Mouse (Mus musculus) midbrain, embryonic 14.5 days (tissue): ENCODE measurements at regions not wholly inside any gene's neighbourhood (a gene's known extent, or its start where the extent isn't known, plus 50 kb on each side); places are given as distances from the start of the nearest gene placed in this dataset.

Experiments
- ATAC-seq: fragments of 200-750 bp; cut with Nextera tagmentation; 2 replicates; pipeline ENCODE4 v1.8.0; 2017; ENCODE audit warnings: moderate number of reproducible peaks, moderate library complexity; ENCODE audit not compliant: low FRiP score, low TSS enrichment
- DNase-seq: peaks from one replicate; pipeline ENCODE4 v3.0.0-alpha.2; 2015
- H3K27ac ChIP-seq: fragments of 300-500 bp; sonication (generic); replicated peaks from 2 replicates; pipeline ENCODE4 v1.5.1; 2014; ENCODE audit warnings: mild to moderate bottlenecking, low read depth, low read length, moderate library complexity
- H3K27me3 ChIP-seq: fragments of 300-500 bp; sonication (generic); 2 replicates; pipeline ENCODE4 v1.6.1; 2014; ENCODE audit warnings: low read length, control low read depth, mixed read lengths; ENCODE audit not compliant: control insufficient read depth, insufficient read depth
- H3K36me3 ChIP-seq: fragments of 300-500 bp; sonication (generic); 2 replicates; pipeline ENCODE4 v1.6.1; 2014; ENCODE audit warnings: low read length, control low read depth; ENCODE audit not compliant: control insufficient read depth, insufficient read depth
- H3K4me1 ChIP-seq: fragments of 300-500 bp; sonication (generic); 2 replicates; pipeline ENCODE4 v1.6.1; 2014; ENCODE audit warnings: mild to moderate bottlenecking, antibody characterized with exemption, low read length, control low read depth; ENCODE audit not compliant: control insufficient read depth, insufficient read depth
- H3K4me2 ChIP-seq: fragments of 300-500 bp; sonication (generic); 2 replicates; pipeline ENCODE4 v1.6.1; 2014; ENCODE audit warnings: mild to moderate bottlenecking, low read length, moderate library complexity
- H3K4me3 ChIP-seq: fragments of 300-500 bp; sonication (generic); replicated peaks from 2 replicates; pipeline ENCODE4 v1.5.1; 2014; ENCODE audit warnings: low read depth, low read length
- H3K9ac ChIP-seq: fragments of 300-500 bp; sonication (generic); replicated peaks from 2 replicates; pipeline ENCODE4 v1.6.1; 2014; ENCODE audit warnings: mild to moderate bottlenecking, low read length, moderate library complexity
- H3K9me3 ChIP-seq: fragments of 300-500 bp; sonication (generic); 2 replicates; pipeline ENCODE4 v1.6.1; 2016; ENCODE audit warnings: low read length, control low read depth, mixed read lengths; ENCODE audit not compliant: control insufficient read depth
- WGBS: fragments of 180-500 bp; shearing (Covaris S2); extraction: QIAGEN DNeasy Blood & Tissue Kit; methylation state at CpG from one replicate; pipeline ENCODE4 v1.1.7; 2014; 5-methylcytosine and 5-hydroxymethylcytosine counted together

GRCm38 (mm10) chr8:28594606-28595005 is 1147.1 kb downstream of the Poteg start:
- H3K36me3 ChIP-seq = no peaks in the 10 kb centered on the region
- H3K4me3 ChIP-seq = no peak overlapping the region
- no peak overlapping the region for H3K9ac ChIP-seq
- no peaks in the 10 kb centered on the region for H3K27me3 ChIP-seq
- H3K9me3 ChIP-seq = no peaks in the 10 kb centered on the region
- ATAC-seq = no peak
- no peak overlapping the region for H3K27ac ChIP-seq
- WGBS = 51% methylated on average over 7 of the region's 8 CpGs
- no peak for DNase-seq
- no peaks in the 10 kb centered on the region for H3K4me1 ChIP-seq
- no peak overlapping the region for H3K4me2 ChIP-seq

- ATAC-seq (no peak), DNase-seq (no peak)
- no peaks in the 10 kb centered on the region for H3K4me1 ChIP-seq
- H3K9me3 ChIP-seq = no peaks in the 10 kb centered on the region
- H3K4me2 ChIP-seq = no peak overlapping the region
- H3K36me3 ChIP-seq = no peaks in the 10 kb centered on the region
- 90% methylated on average over 5 of the region's 5 CpGs for WGBS
- H3K27ac ChIP-seq = no peak overlapping the region
- H3K27me3 ChIP-seq = no peaks in the 10 kb centered on the region
- no peak overlapping the region for H3K9ac ChIP-seq
- H3K4me3 ChIP-seq = no peak overlapping the region
Measured at GRCm38 (mm10) chr8:28595880-28596279, 1148.4 kb downstream of the Poteg start.
